Mouse (Mus musculus) forebrain, postnatal 0 days (tissue): ENCODE results near the gene Tnfsf4. TPM values are rescaled to one million over a fixed set of nuclear protein-coding genes. Genes with fewer than 3 reads are reported as not detected.

Experiments used
- ATAC-seq: fragments of 200-750 bp; cut with Nextera tagmentation; 2 replicates; pipeline ENCODE4 v1.8.0; 2017; ENCODE audit warnings: mild to moderate bottlenecking, moderate library complexity
- DNase-seq: peaks from one replicate; pipeline ENCODE4 v3.0.0-alpha.2; 2015
- H3K27ac ChIP-seq: fragments of 300-500 bp; sonication (generic); 2 replicates; pipeline ENCODE4 v1.5.1; 2014; ENCODE audit warnings: low read depth, mild to moderate bottlenecking, antibody characterized with exemption, low read length, moderate library complexity, mixed read lengths
- H3K27me3 ChIP-seq: fragments of 300-500 bp; sonication (generic); 2 replicates; pipeline ENCODE4 v1.6.1; 2014; ENCODE audit warnings: mild to moderate bottlenecking, low read length, mixed read lengths; ENCODE audit not compliant: insufficient read depth
- H3K36me3 ChIP-seq: fragments of 300-500 bp; sonication (generic); 2 replicates; pipeline ENCODE4 v1.6.1; 2014; ENCODE audit warnings: mild to moderate bottlenecking, moderate library complexity; ENCODE audit not compliant: insufficient read depth
- H3K4me1 ChIP-seq: fragments of 300-500 bp; sonication (generic); 2 replicates; pipeline ENCODE4 v1.6.1; 2014; ENCODE audit warnings: antibody characterized with exemption; ENCODE audit not compliant: insufficient read depth
- H3K4me2 ChIP-seq: fragments of 300-500 bp; sonication (generic); 2 replicates; pipeline ENCODE4 v1.6.1; 2014; ENCODE audit warnings: low read depth, mild to moderate bottlenecking, moderate library complexity
- H3K4me3 ChIP-seq: fragments of 300-500 bp; sonication (generic); 2 replicates; pipeline ENCODE4 v1.5.1; 2014; ENCODE audit warnings: low read depth, low read length, mixed read lengths
- H3K9ac ChIP-seq: fragments of 300-500 bp; sonication (generic); 2 replicates; pipeline ENCODE4 v1.6.1; 2014; ENCODE audit warnings: mild to moderate bottlenecking
- H3K9me3 ChIP-seq: fragments of 300-500 bp; sonication (generic); 2 replicates; pipeline ENCODE4 v1.6.1; 2016; ENCODE audit warnings: low read length
- CTCF ChIP-seq: sonication (generic); IDR thresholded peaks from 2 replicates; pipeline ENCODE4 v1.5.1; 2016; ENCODE audit warnings: antibody characterized with exemption, control low read depth, low read depth
- WGBS: fragments of 180-500 bp; shearing (Covaris S2); extraction: QIAGEN DNeasy Blood & Tissue Kit; methylation state at CpG from one replicate; pipeline ENCODE4 v1.1.7; 2014; 5-methylcytosine and 5-hydroxymethylcytosine counted together
- polyA plus RNA-seq: library from polyadenylated mRNA; unstranded; fragments of >200 nt; fragmentation: Nextera tagmentation; extraction: Ambion mirVana; gene quantifications from 2 replicates; pipeline ENCODE4 v1.2.1, GENCODE M21; 2015
- total RNA-seq: library from RNA; depleted of rRNA; stranded (reverse); fragments of >200 nt; gene quantifications from 2 replicates; pipeline ENCODE4 v1.2.3, GENCODE M21; 2014; rRNA removed

Gene Tnfsf4
- total and polyA plus RNA-seq, 2 experiments from 2014 or later = not detected

- no peak overlapping the region for H3K4me3 ChIP-seq
- H3K27me3 ChIP-seq = no peaks in the 10 kb centered on the region
- H3K9ac ChIP-seq = no peak overlapping the region
- no peak for TF ChIP-seq CTCF
- no peak for DNase-seq
- 55% methylated on average over 3 of the region's 3 CpGs for WGBS
- H3K4me1 ChIP-seq = no peaks in the 10 kb centered on the region
- no peaks in the 10 kb centered on the region for H3K36me3 ChIP-seq
- ATAC-seq = no peak
- H3K27ac ChIP-seq = no peak overlapping the region
- no peak overlapping the region for H3K4me2 ChIP-seq
- H3K9me3 ChIP-seq = no peaks in the 10 kb centered on the region
These were observed 56.6 kb downstream of the Tnfsf4 start for GRCm38 (mm10) chr1:161451683-161452245.

DNA sequence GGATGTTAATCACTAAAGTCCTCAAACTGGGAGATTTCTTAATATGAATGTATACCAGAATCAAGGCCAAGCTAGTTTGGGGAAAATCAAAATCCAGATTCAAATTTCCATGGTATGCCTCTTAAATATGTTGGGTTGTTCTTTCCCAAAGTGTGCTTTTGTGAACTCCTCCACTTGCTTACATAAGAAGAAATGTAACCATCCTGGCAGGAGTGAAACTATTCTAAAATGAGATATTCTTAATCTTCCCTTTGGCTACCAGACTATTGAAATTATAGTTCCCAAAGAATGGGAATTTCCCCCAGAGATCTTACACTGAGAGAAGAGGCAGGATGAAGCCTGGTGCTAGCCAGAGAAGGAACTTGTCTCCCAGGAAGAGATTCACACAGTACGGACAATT, 57.0 kb downstream of the Tnfsf4 start:
- no peak overlapping the region for H3K27ac ChIP-seq
- DNase-seq (no peak), ATAC-seq (no peak)
- no peak for TF ChIP-seq CTCF
- no peaks in the 10 kb centered on the region for H3K36me3 ChIP-seq
- H3K4me3 ChIP-seq = no peak overlapping the region
- no peak overlapping the region for H3K4me2 ChIP-seq
- no peaks in the 10 kb centered on the region for H3K4me1 ChIP-seq
- no peaks in the 10 kb centered on the region for H3K9me3 ChIP-seq
- no peak overlapping the region for H3K9ac ChIP-seq
- H3K27me3 ChIP-seq = no peaks in the 10 kb centered on the region
- WGBS = 88% methylated on average over 1 of the region's 1 CpGs

DNA sequence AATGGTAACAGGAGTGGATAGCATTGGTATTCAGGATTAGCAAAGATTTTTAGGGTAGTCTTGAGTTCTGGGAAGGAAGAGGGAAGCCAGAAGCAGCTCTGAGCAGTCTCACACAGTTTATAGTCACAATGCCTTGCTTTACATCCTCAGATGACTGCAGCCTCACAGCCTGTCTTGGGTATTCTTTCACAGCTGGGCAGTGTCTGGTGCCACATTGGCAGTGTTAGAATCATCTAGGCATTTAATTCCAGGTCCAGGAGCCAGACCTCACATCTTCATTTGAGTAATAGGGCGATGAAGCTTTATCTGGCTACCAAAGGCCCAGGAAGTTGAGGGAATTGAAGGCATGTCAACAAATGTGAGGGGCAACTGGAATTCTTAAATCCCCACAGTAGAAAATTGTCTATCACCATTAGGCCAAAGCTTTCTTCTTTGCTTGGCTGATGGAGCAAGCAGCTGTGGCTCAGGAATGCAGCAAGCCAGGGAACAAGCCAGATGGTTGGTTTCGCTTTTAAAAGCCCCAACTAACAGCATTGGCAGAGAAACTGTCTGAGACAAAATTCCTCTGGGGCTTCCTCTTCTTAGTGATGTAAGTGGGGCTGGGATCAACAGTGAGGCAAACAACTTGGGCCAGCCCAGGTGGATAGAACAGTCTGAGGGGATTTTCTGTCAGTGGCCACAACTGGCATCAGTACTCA, 68.3 kb downstream of the Tnfsf4 start:
- H3K27ac ChIP-seq = no peak overlapping the region
- no peaks in the 10 kb centered on the region for H3K9me3 ChIP-seq
- no peak for TF ChIP-seq CTCF
- no peak overlapping the region for H3K4me2 ChIP-seq
- DNase-seq = no peak
- H3K4me1 ChIP-seq = no peaks in the 10 kb centered on the region
- H3K27me3 ChIP-seq = no peaks in the 10 kb centered on the region
- 75% methylated on average over 2 of the region's 2 CpGs for WGBS
- H3K4me3 ChIP-seq = no peak overlapping the region
- H3K36me3 ChIP-seq = no peaks in the 10 kb centered on the region
- no peak for ATAC-seq
- no peak overlapping the region for H3K9ac ChIP-seq

Other genes starting within 250 kb of the Tnfsf4 start
- not detected in 2 replicates for gene Tex50, start 236.1 kb upstream of the Tnfsf4 start, total RNA-seq
- 0.16 TPM in 1 of 2 replicates, not detected in the other for gene Tex50, start 236.1 kb upstream of the Tnfsf4 start, polyA plus RNA-seq
- 102 and 126 TPM in 2 replicates for gene Prdx6, start 144.2 kb upstream of the Tnfsf4 start, total RNA-seq
- 203 and 234 TPM in 2 replicates for gene Prdx6, start 144.2 kb upstream of the Tnfsf4 start, polyA plus RNA-seq
- gene Tnfsf18, start 99.2 kb downstream of the Tnfsf4 start, total RNA-seq = 0.08 and 0.14 TPM in 2 replicates
- gene Tnfsf18, start 99.2 kb downstream of the Tnfsf4 start, polyA plus RNA-seq = not detected in 2 replicates